Mouse (Mus musculus) G1E (cell line): ENCODE results near the gene Flywch2. TPM values are rescaled to one million over a fixed set of nuclear protein-coding genes. Genes with fewer than 3 reads are reported as not detected.

Experiments
- ATAC-seq: 2 replicates; pipeline ENCODE4 v1.8.0; 2016; ENCODE audit warnings: mild to moderate bottlenecking; ENCODE audit not compliant: insufficient number of reproducible peaks, poor library complexity, low FRiP score, severe bottlenecking; ENCODE audit errors: extremely low read depth
- DNase-seq: peaks from one replicate; pipeline ENCODE4 v3.0.0; 2012; ENCODE audit warnings: low spot score
- H3K27me3 ChIP-seq: 2 replicates; pipeline ENCODE4 v1.6.1; 2012; ENCODE audit warnings: mild to moderate bottlenecking, low read length, inconsistent platforms; ENCODE audit not compliant: insufficient read depth
- H3K36me3 ChIP-seq: replicated peaks from 2 replicates; pipeline ENCODE3; 2012; ENCODE audit warnings: mild to moderate bottlenecking, inconsistent platforms
- H3K4me1 ChIP-seq: 2 replicates; pipeline ENCODE4 v1.6.1; 2012; ENCODE audit warnings: low read depth, low read length, inconsistent platforms, mixed read lengths; ENCODE audit not compliant: insufficient read depth
- H3K4me3 ChIP-seq: 2 replicates; pipeline ENCODE4 v1.5.1; 2012; ENCODE audit warnings: low read depth, mild to moderate bottlenecking, inconsistent platforms, low read length, moderate library complexity, mixed read lengths
- H3K9me3 ChIP-seq: replicated peaks from 2 replicates; pipeline ENCODE4 v1.6.1; 2012; ENCODE audit warnings: inconsistent platforms
- CTCF ChIP-seq: IDR thresholded peaks from 2 replicates; pipeline ENCODE4 v1.5.1; 2012; ENCODE audit warnings: low read depth, low read length, inconsistent platforms, mixed read lengths
- GATA1 ChIP-seq: IDR thresholded peaks from 2 replicates; pipeline ENCODE4 v1.6.1; 2012; ENCODE audit warnings: borderline replicate concordance, low read length, inconsistent platforms, mixed read lengths
- GATA2 ChIP-seq: IDR thresholded peaks from 2 replicates; pipeline ENCODE4 v1.6.1; 2012; ENCODE audit warnings: low read depth, low read length, inconsistent platforms, borderline replicate concordance
- POLR2AphosphoS5 ChIP-seq: IDR thresholded peaks from 2 replicates; pipeline ENCODE4 v1.6.1; 2012; ENCODE audit warnings: low read depth, low read length, inconsistent platforms; ENCODE audit not compliant: insufficient replicate concordance
- TAL1 ChIP-seq: conservative IDR thresholded peaks from 2 replicates; pipeline ENCODE4 v1.6.1; 2012; ENCODE audit warnings: low read depth, low read length, inconsistent platforms, mixed read lengths
- polyA plus RNA-seq: library from polyadenylated mRNA; stranded (reverse); fragments of >175 nt; gene quantifications from 2 replicates; pipeline ENCODE4 v1.2.3, GENCODE M21; 2012
- total RNA-seq, 2 experiments: library from RNA; stranded (forward) in 1 of 2; stranded (reverse) in 1 of 2; fragments of 200-1000 nt in 1 of 2; fragments of >200 nt in 1 of 2; fragmentation: Nextera tagmentation in 1 of 2; gene quantifications; 2 replicates each; pipeline ENCODE4 v1.2.3; 2014 to 2017

Gene Flywch2
- total and polyA plus RNA-seq, 3 experiments, result not detected

DNA sequence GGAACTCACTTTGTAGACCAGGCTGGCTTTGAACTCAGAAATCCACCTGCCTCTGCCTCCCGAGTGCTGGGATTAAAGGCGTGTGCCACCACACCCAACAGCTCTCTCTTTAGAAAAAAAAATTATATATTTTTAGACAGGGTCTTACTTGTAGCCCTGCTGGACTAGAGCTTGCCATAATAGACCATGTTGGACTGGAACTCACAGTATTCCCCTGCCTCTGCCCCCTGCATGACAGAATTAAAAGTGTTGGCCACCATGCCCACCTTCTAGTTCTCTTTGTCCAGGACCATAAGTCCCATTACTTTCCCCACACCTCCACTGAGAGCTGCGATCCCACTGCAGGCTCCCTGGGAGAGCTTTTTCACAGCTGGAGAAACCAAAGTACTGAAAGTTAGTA lies 38.4 kb downstream of the Flywch2 start:
- ATAC-seq, result no peak
- no peak for DNase-seq
- Histone ChIP-seq H3K4me1 (peaks cover 56% of the 10 kb centered on the region), H3K36me3 (peaks cover 8% of the 10 kb centered on the region), H3K9me3 (no peaks in the 10 kb centered on the region), H3K4me3 (no peak overlapping the region), H3K27me3 (peaks cover 48% of the 10 kb centered on the region)
- TF ChIP-seq POLR2AphosphoS5 (no peak), GATA1 (no peak), CTCF (no peak), TAL1 (no peak), GATA2 (no peak)

DNA sequence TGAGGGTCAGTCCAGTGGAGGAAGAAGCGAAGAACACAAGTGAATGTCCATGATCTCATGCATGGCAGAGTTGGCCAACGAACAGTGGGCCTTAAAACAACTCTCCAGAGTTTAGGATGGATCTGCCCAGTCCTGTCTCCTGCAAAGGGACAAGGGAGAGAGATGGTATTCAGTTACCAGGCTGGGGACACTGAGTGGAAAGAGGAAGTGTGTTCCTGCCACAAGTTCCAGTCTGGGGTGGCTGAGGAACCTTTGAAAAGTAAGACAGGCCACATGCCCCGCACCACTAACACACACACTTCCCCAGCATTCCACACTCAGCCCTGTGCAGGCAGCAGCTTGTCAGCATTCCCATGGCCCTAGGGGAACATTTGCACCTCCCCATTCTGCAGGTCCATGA lies 39.1 kb downstream of the Flywch2 start:
- TF ChIP-seq CTCF (no peak), GATA1 (no peak)
- H3K27me3 ChIP-seq, result peaks cover 55% of the 10 kb centered on the region

DNA sequence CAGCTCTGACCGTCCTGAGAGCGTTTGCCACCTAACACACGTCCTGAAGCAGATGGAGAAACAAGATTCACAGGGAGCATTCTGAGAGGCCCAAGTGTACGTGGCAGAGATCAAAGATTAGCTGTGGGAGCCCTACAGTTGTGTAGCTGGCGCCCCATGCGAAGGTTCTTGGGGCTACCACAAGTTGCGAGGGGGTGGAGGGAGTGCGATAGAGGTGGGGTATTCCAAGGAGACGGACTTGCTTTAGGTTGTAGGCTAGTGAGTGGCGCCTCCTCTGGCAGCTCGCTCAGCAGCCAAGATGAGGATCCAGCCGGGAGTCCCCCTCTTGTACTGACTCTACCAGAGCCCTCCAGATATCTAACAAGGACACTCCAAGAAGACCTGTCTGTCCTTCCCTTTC lies 39.6 kb downstream of the Flywch2 start:
- no peak for TF ChIP-seq POLR2AphosphoS5
- TF ChIP-seq CTCF, result no peak
- TF ChIP-seq GATA1, result no peak
- TF ChIP-seq TAL1, result no peak
- no peak for TF ChIP-seq GATA2
- DNase-seq (no peak), ATAC-seq (no peak)
- Histone ChIP-seq H3K27me3 (peaks cover 59% of the 10 kb centered on the region), H3K9me3 (no peaks in the 10 kb centered on the region), H3K4me1 (peaks cover 56% of the 10 kb centered on the region), H3K36me3 (no peaks in the 10 kb centered on the region), H3K4me3 (peak overlapping the region; percentile 62; the same call in 1 of the 2 replicates)

More for the DNA sequence above, 39.1 kb downstream of the Flywch2 start:
- H3K36me3 ChIP-seq, result peaks cover 4% of the 10 kb centered on the region
- DNase-seq (no peak), ATAC-seq (peak; percentile 29; the same call in 1 of the 2 replicates)
- peaks cover 56% of the 10 kb centered on the region for H3K4me1 ChIP-seq
- H3K9me3 ChIP-seq, result no peaks in the 10 kb centered on the region
- H3K4me3 ChIP-seq, result no peak overlapping the region; the same call in 1 of the 2 replicates

DNA sequence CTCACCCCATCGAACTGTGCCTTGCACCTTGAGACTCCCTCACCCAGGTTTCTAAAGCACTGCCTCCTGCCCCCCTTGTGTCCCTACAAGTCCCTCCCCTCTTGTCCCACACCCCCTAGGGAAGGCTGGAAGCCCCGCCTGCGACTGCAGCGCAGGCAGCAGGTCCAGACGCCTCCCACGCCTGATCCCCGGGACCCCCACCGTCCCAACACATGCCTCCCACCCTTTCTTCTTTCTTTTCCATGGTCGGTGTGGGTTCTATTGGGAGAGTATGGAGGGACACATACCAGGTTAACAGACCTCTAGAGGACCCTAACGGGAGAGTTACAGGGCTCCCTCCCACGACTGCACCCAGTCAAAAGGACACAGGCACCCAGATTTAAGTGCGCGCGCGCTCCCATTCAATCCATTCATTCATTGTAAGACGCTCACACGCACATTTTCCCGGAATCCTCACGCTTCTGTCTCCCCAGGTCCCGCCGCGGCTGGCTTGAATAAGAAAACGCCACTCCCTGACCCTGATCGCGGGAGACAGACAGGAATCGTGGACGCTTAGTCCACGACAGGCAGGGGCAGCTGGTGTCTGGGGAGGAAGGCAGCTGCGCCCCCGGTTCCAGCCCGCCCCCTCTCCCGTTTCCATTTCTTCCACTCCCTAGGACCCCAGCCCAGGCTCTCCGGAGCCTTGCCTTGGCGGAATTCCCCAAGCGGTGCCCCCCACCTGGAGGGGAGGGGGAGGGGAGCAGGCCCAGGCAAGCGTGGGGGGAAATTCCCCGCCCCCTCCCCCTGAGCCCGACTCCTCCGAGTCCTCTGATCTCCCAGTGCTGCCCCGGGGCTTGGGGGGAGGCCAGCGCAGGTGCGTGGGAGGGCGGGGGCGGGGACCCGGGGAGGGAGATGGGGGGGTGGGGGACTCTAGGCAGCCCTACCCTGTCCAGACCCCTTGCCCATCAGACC lies 40.3 kb downstream of the Flywch2 start, which contains the start of gene Kremen2:
Gene Kremen2 (minus strand): TSS at position 533 of the 951 bp plus-strand sequence.
- H3K4me1 ChIP-seq, result peaks cover 59% of the 10 kb centered on the region
- no peak for TF ChIP-seq GATA1
- TF ChIP-seq POLR2AphosphoS5, result no peak
- TF ChIP-seq CTCF, result no peak
- no peak for TF ChIP-seq TAL1
- no peak for TF ChIP-seq GATA2
- no peaks in the 10 kb centered on the region for H3K9me3 ChIP-seq
- DNase-seq (no peak), ATAC-seq (no peak)
- H3K27me3 ChIP-seq, result peaks cover 65% of the 10 kb centered on the region
- no peaks in the 10 kb centered on the region for H3K36me3 ChIP-seq
- peak within 1 kb of the TSS; percentile 62; the same call in 1 of the 2 replicates for H3K4me3 ChIP-seq

- TF ChIP-seq CTCF, result no peak
- no peak for TF ChIP-seq GATA2
- no peak for TF ChIP-seq POLR2AphosphoS5
- H3K4me3 ChIP-seq, result no peak overlapping the region
- H3K27me3 ChIP-seq, result peaks cover 75% of the 10 kb centered on the region
- DNase-seq (no peak), ATAC-seq (no peak)
- peaks cover 67% of the 10 kb centered on the region for H3K4me1 ChIP-seq
- H3K36me3 ChIP-seq, result no peaks in the 10 kb centered on the region
- H3K9me3 ChIP-seq, result no peaks in the 10 kb centered on the region
These were observed 41.2 kb downstream of the Flywch2 start for GRCm38 (mm10) chr17:23744651-23745050.

DNA sequence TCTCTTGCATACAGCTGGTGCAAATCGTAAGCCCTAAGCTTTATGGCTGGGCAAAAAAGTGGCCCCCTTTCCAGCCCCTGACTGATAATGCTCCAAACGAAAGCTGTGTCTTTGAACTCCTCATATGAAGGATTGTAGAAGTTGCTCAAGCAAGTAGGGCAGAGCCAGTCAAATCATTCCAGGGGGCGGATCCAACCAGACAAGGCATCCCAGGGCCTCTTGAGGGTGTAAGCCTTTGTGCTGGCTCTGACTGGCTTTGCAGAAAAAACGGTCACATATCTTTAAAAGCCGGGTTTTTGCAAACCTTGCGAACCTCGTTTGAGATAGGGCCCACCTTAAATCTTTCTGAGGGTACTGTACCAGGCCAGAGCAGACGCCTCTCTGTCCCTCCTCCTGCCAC lies 41.8 kb downstream of the Flywch2 start:
- H3K36me3 ChIP-seq, result no peaks in the 10 kb centered on the region
- ATAC-seq (no peak), DNase-seq (no peak)
- no peak overlapping the region for H3K4me3 ChIP-seq
- H3K4me1 ChIP-seq, result peaks cover 66% of the 10 kb centered on the region
- TF ChIP-seq CTCF, result no peak
- no peak for TF ChIP-seq GATA2
- TF ChIP-seq TAL1, result no peak
- no peak for TF ChIP-seq POLR2AphosphoS5
- no peak for TF ChIP-seq GATA1
- no peaks in the 10 kb centered on the region for H3K9me3 ChIP-seq
- H3K27me3 ChIP-seq, result peaks cover 80% of the 10 kb centered on the region

- Histone ChIP-seq H3K27me3 (peaks cover 86% of the 10 kb centered on the region), H3K4me3 (no peak overlapping the region), H3K4me1 (peaks cover 56% of the 10 kb centered on the region), H3K36me3 (no peaks in the 10 kb centered on the region), H3K9me3 (no peaks in the 10 kb centered on the region)
- TF ChIP-seq GATA1, result no peak
- TF ChIP-seq CTCF, result no peak
- TF ChIP-seq TAL1, result no peak
- no peak for TF ChIP-seq GATA2
- no peak for TF ChIP-seq POLR2AphosphoS5
- no peak for ATAC-seq
- DNase-seq, result no peak
These were observed 42.9 kb downstream of the Flywch2 start for GRCm38 (mm10) chr17:23742941-23743340.
